33 mouse cellular contexts compared by ENCODE assay signal in genomic region chr8:125738956-125739355, GRCm38 (mm10).
"Had no signal": no experiment of that assay in that cellular context is flagged by ENCODE, and none has a peak within 500 bp of the region (broad histone marks: within the 10 kb centered on the region; RNA-seq: fewer than 3 reads in every experiment).

No protein-coding gene starts in this region.

- H3K4me2 ChIP-seq: heart, embryonic 12.5 days; heart, embryonic 13.5 days; heart, embryonic 15.5 days; hindbrain, embryonic 12.5 days; hindbrain, embryonic 13.5 days; hindbrain, embryonic 14.5 days; hindbrain, embryonic 15.5 days; intestine, embryonic 15.5 days; kidney, embryonic 15.5 days had no signal

- H3K9ac ChIP-seq: heart, embryonic 12.5 days; heart, embryonic 13.5 days; heart, embryonic 15.5 days; hindbrain, embryonic 12.5 days; hindbrain, embryonic 13.5 days; hindbrain, embryonic 14.5 days; hindbrain, embryonic 15.5 days; intestine, embryonic 15.5 days; kidney, embryonic 15.5 days had no signal

- H3K9me3 ChIP-seq: heart, embryonic 12.5 days; heart, embryonic 13.5 days; heart, embryonic 15.5 days; hindbrain, embryonic 10.5 days; hindbrain, embryonic 12.5 days; hindbrain, embryonic 13.5 days; hindbrain, embryonic 15.5 days; intestine, embryonic 15.5 days; kidney, embryonic 15.5 days had no signal

- H3K36me3 ChIP-seq: heart, embryonic 15.5 days; hindbrain, embryonic 12.5 days; hindbrain, embryonic 13.5 days; hindbrain, embryonic 15.5 days; intestine, embryonic 15.5 days; kidney, embryonic 15.5 days had no signal

- ATAC-seq: hindbrain, embryonic 16.5 days; hindbrain, postnatal 0 days; inflammation-experienced regulatory T-cells, adult 6 months; intestine, embryonic 15.5 days; intestine, embryonic 16.5 days; intestine, postnatal 0 days had no signal

- H3K4me3 ChIP-seq: heart, embryonic 12.5 days; heart, embryonic 13.5 days; heart, embryonic 15.5 days; hindbrain, embryonic 10.5 days; hindbrain, embryonic 12.5 days; hindbrain, embryonic 13.5 days; hindbrain, embryonic 15.5 days; intestine, embryonic 15.5 days; kidney, embryonic 15.5 days; layer of hippocampus, adult 2 months had no signal

- H3K27ac ChIP-seq: heart, embryonic 13.5 days; heart, embryonic 15.5 days; hindbrain, embryonic 10.5 days; hindbrain, embryonic 12.5 days; hindbrain, embryonic 13.5 days; hindbrain, embryonic 14.5 days; hindbrain, embryonic 15.5 days; hindbrain, postnatal 0 days; intestine, embryonic 15.5 days; kidney, embryonic 15.5 days; kidney, postnatal 0 days; layer of hippocampus, adult 2 months had no signal

- DNase-seq: heart, postnatal 10 days; heart, postnatal 14 days; heart, postnatal 36 days; heart, postnatal 4 days; kidney, adult 11 months; kidney, adult 18-20 months; kidney, adult 2 months; kidney, adult 8-10 months; kidney, adult 9 months; kidney, postnatal 10 days; kidney, postnatal 14 days; kidney, postnatal 25 days; kidney, postnatal 36 days; kidney, postnatal 4 days; layer of hippocampus, adult 9-11 months; layer of hippocampus, postnatal 36 days had no signal

- H3K27me3 ChIP-seq: heart, embryonic 12.5 days; heart, embryonic 13.5 days; heart, embryonic 15.5 days; hindbrain, embryonic 12.5 days; hindbrain, embryonic 13.5 days; hindbrain, embryonic 15.5 days; intestine, embryonic 15.5 days; kidney, embryonic 15.5 days had no signal
